Mouse (Mus musculus): ENCODE measurements around the gene Etfb. TPM values are rescaled to one million over a fixed set of nuclear protein-coding genes. Genes with fewer than 3 reads are reported as not detected.

Etfb gene
- polyA plus RNA-seq, 1 experiment, result 94.5 TPM

DNA sequence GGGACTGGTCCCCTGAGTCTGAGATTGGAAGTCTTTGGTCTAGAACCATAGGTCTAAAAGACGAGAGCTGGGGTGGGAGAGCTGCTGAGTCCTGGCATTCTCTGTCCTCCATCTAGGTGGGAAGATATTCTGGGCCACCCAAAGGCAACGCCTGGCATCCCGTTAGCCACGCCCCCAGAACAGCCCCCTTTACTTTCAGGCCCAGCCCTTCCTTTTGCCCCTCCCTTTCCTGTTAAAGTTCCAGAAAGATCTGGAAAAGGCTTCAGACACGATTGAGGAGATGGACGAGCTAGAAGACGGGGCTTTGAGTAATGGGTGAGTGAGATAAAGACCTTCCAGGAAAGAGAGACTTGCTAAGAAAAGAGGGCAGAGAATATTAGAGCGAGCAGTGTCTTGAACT is 16.5 kb upstream of the Etfb start, which contains the start of gene Lim2:
Gene Lim2 (plus strand): TSS at position 265 of the 400 bp plus-strand sequence.
- H3K4me3 ChIP-seq (ENCODE audit: insufficient read depth, low read length), result no peak within 1 kb of the TSS
- TF ChIP-seq CTCF (IDR thresholded peaks at IDR 0.05; ENCODE audit: extremely low read depth, insufficient read depth, low read length) (no peak), POLR2A (IDR thresholded peaks at IDR 0.05; ENCODE audit: extremely low read depth, insufficient read depth, low read length) (no peak)
- H3K4me1 ChIP-seq (ENCODE audit: control insufficient read depth, insufficient read depth, low read length), result no peaks in the 10 kb centered on the region
- H3K27ac ChIP-seq (ENCODE audit: insufficient read depth, low read length), result no peak within 1 kb of the TSS

DNA sequence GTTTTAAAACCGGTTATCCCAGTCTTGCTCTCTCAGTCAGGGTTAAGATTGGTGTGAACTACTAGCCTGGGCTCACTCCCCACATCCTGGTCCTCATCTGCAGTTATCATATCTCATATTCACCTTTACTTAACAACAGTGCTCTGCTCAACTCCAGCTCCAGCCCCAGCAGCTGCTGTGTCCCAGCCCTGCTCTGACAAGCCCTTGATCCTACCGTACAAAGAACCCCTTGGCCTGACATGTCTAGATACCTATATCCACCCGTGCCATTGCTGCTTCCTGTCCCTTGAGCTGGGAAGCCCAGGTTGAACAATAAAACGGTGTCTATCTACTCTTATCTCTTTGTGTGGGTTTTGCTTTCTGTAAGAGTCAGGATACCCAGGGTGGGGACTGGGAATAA is 14.4 kb upstream of the Etfb start:
- H3K27ac ChIP-seq (ENCODE audit: insufficient read depth, low read length), result no peak overlapping the region
- no peak for TF ChIP-seq POLR2A (IDR thresholded peaks at IDR 0.05; ENCODE audit: extremely low read depth, insufficient read depth, low read length)
- no peak for TF ChIP-seq CTCF (IDR thresholded peaks at IDR 0.05; ENCODE audit: extremely low read depth, insufficient read depth, low read length)
- H3K4me3 ChIP-seq (ENCODE audit: insufficient read depth, low read length), result no peak overlapping the region
- no peaks in the 10 kb centered on the region for H3K4me1 ChIP-seq (ENCODE audit: control insufficient read depth, insufficient read depth, low read length)

DNA sequence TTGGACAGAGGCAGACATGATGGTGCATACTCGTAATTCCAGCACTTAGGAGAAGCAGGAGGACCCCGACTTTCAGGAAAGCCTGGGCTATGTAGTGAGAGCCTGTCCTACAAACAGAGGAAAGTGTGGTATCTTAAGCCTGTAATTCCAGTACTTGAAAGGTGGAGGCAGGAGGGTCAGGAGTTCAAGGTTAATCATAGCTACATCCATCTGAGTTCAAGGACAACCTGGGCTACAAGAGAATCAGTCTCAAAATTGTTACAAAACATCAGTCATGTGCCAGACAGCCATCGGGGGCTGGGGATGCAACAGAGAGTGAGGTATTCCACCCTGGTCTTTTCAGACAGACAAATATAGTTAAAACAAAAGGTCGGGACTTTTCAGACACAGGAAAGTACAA is 11.0 kb upstream of the Etfb start:
- no peak overlapping the region for H3K4me3 ChIP-seq (ENCODE audit: insufficient read depth, low read length)
- H3K27ac ChIP-seq (ENCODE audit: insufficient read depth, low read length), result no peak overlapping the region
- H3K4me1 ChIP-seq (ENCODE audit: control insufficient read depth, insufficient read depth, low read length), result no peaks in the 10 kb centered on the region
- TF ChIP-seq CTCF (IDR thresholded peaks at IDR 0.05; ENCODE audit: extremely low read depth, insufficient read depth, low read length) (no peak), POLR2A (IDR thresholded peaks at IDR 0.05; ENCODE audit: extremely low read depth, insufficient read depth, low read length) (no peak)

DNA sequence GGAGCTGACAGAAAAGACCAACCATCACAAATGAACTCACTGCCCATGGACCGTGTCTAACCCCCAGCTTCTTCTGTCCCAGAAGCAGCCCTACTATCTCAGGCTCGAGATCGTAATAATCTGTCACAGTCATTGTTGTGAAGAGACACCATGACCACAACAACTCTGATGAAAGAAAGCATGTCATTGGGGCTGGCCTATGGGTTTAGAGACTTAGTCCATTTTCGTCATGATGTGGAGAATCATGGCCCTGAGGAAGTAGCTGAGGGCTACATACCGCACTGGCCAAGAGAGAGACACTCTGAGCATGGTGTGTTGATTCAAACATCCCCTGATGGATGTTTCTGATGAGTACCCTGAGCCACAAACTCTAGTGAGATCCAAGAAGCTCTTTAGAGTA is 9.2 kb upstream of the Etfb start:
- no peak for TF ChIP-seq CTCF (IDR thresholded peaks at IDR 0.05; ENCODE audit: extremely low read depth, insufficient read depth, low read length)
- no peak for TF ChIP-seq POLR2A (IDR thresholded peaks at IDR 0.05; ENCODE audit: extremely low read depth, insufficient read depth, low read length)

DNA sequence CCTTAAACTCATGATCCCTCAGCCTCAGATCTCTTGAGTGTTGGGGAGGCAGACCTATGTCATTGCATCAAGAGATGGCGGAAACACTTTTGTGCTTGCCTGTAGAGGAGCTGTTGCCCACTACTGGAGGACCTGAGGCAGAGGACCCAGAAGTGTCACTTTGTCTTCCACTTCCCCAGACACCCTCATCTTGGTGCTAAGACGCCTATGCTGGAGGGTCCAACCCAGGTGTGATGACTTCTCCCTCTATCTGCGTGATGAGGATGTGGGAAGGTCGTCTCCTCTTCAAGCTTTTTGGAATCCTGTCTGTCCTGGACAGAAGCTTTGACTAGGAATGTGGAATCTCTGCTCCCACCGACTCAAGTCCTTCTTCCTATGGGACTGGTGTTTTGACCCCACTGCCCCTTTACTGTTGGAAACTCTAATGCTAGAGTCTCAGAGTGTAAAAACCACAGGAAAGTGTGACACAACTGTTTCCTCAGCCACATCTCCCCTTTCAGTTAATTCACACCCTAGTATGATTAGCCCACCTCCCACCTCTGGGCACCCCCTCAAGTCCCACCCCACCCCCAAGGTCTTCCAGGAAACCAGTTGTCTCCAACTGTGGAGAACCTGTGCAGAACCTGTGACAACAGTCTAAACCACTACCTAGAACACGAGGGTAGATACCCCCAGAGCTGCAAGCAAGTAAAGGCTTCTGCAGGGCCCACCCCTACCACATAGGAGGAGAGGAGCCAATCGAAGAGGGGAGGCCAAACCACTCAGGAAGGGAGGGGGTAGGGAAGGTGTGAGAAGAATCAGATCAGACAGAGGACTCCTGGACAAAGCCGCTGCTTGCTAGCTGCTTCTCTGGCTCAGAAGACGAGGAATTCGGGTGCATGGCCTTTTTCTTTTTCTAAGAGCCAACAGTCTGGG is 7.3 kb upstream of the Etfb start, which contains the start of gene Nkg7:
Gene Nkg7 (plus strand): TSS at position 733 of the 915 bp plus-strand sequence.
- Histone ChIP-seq H3K4me1 (ENCODE audit: control insufficient read depth, insufficient read depth, low read length) (no peaks in the 10 kb centered on the region), H3K4me3 (ENCODE audit: insufficient read depth, low read length) (no peak within 1 kb of the TSS), H3K27ac (ENCODE audit: insufficient read depth, low read length) (no peak within 1 kb of the TSS)
- no peak for TF ChIP-seq POLR2A (IDR thresholded peaks at IDR 0.05; ENCODE audit: extremely low read depth, insufficient read depth, low read length)
- TF ChIP-seq CTCF (IDR thresholded peaks at IDR 0.05; ENCODE audit: extremely low read depth, insufficient read depth, low read length), result no peak

More for the DNA sequence above, 9.2 kb upstream of the Etfb start:
- no peak overlapping the region for H3K27ac ChIP-seq (ENCODE audit: insufficient read depth, low read length)
- no peak overlapping the region for H3K4me3 ChIP-seq (ENCODE audit: insufficient read depth, low read length)
- H3K4me1 ChIP-seq (ENCODE audit: control insufficient read depth, insufficient read depth, low read length), result no peaks in the 10 kb centered on the region

DNA sequence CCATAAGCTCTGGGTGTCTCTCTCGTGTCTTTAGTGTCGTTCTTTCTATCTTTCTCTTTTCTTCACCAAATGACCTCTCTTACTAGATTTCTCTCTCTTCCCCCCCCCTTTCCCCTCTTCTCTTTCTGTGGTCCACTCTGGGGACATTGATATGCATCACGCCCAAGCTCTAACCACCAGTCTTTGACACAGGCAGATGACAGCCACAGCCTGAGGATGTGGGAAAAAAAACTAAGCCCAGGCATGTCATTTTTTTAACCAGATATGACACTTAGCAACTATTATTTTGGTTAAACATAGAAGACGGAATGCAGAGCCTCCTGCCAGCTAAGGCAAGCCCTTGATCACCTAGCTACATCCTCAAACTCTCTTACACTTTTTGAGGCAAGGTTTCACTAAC is 5.3 kb upstream of the Etfb start:
- H3K4me1 ChIP-seq (ENCODE audit: control insufficient read depth, insufficient read depth, low read length), result no peaks in the 10 kb centered on the region
- H3K4me3 ChIP-seq (ENCODE audit: insufficient read depth, low read length), result no peak overlapping the region
- TF ChIP-seq POLR2A (IDR thresholded peaks at IDR 0.05; ENCODE audit: extremely low read depth, insufficient read depth, low read length), result no peak
- no peak overlapping the region for H3K27ac ChIP-seq (ENCODE audit: insufficient read depth, low read length)

DNA sequence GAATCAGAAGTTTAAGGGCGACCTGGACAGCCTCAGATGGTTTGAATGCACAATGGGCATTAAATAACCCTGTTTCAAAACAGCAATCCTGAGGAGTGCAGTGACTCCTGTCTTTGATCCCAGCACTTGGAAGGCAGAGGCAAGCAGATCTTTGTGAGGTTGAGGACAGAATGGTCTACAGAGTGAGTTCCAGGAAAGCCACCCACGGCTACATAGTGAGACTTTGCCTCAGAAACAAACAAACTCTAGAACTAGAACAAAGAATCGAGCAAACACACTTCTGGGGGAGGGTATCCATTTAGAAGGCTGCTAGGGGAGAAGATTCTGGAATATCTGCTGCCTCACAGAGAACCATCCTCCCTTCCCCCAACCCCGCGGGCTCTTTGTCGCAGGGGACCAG is 3.4 kb upstream of the Etfb start, which contains the start of gene Cldnd2:
Gene Cldnd2 (plus strand): TSS at position 301 of the 400 bp plus-strand sequence.
- Histone ChIP-seq H3K27ac (ENCODE audit: insufficient read depth, low read length) (no peak within 1 kb of the TSS), H3K4me1 (ENCODE audit: control insufficient read depth, insufficient read depth, low read length) (no peaks in the 10 kb centered on the region; the same call in 1 of the 2 replicates), H3K4me3 (ENCODE audit: insufficient read depth, low read length) (no peak within 1 kb of the TSS)
- no peak for TF ChIP-seq CTCF (IDR thresholded peaks at IDR 0.05; ENCODE audit: extremely low read depth, insufficient read depth, low read length)
- no peak for TF ChIP-seq POLR2A (IDR thresholded peaks at IDR 0.05; ENCODE audit: extremely low read depth, insufficient read depth, low read length)

DNA sequence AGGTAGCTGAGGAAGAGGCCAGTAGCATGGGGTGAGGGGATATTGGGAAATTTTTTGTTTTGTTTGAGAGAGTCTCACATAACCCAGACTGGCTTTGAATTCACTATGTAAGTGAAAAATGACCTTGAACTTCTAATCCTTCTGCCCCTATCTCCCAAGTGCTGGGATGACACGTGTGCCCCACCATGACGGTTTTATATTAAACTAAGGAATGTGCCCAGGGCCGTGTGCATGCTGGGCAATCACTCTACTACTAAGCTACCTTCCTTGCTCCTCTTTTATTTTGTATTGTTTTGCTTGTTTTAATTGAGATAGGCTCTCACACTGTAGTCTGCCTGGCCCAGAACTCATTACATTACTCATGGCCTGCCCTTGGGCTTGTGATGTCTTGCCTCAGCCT is 2.8 kb upstream of the Etfb start:
- no peaks in the 10 kb centered on the region; the same call in 1 of the 2 replicates for H3K4me1 ChIP-seq (ENCODE audit: control insufficient read depth, insufficient read depth, low read length)
- no peak for TF ChIP-seq POLR2A (IDR thresholded peaks at IDR 0.05; ENCODE audit: extremely low read depth, insufficient read depth, low read length)
- TF ChIP-seq CTCF (IDR thresholded peaks at IDR 0.05; ENCODE audit: extremely low read depth, insufficient read depth, low read length), result no peak
- H3K27ac ChIP-seq (ENCODE audit: insufficient read depth, low read length), result no peak overlapping the region
- H3K4me3 ChIP-seq (ENCODE audit: insufficient read depth, low read length), result no peak overlapping the region

DNA sequence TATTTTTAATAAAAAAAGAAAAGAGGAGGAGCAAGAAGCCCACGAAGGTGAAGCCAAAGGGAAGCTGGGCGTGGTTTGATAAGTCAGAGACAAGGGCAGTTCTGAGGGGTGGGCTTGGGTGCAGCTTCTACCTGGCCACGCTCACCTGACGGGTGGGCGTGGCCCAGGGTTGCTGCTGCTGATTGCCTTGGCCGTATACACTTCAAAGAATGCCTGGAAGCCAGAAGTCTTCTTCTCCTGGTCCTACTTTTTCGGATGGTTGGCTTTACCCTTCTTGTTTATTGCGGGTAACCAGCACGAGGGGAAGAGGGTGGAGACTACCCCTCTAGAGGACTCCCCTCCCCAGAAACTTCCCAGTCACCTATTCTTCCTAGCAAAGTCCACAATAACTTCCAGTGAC is 1.2 kb upstream of the Etfb start:
- Histone ChIP-seq H3K4me1 (ENCODE audit: control insufficient read depth, insufficient read depth, low read length) (no peaks in the 10 kb centered on the region; the same call in 1 of the 2 replicates), H3K27ac (ENCODE audit: insufficient read depth, low read length) (no peak overlapping the region; the same call in 1 of the 2 replicates), H3K4me3 (ENCODE audit: insufficient read depth, low read length) (peak overlapping the region; percentile 54; the same call in 1 of the 2 replicates)
- TF ChIP-seq CTCF (IDR thresholded peaks at IDR 0.05; ENCODE audit: extremely low read depth, insufficient read depth, low read length) (no peak), POLR2A (IDR thresholded peaks at IDR 0.05; ENCODE audit: extremely low read depth, insufficient read depth, low read length) (no peak)
